Mouse (Mus musculus): ENCODE measurements at regions not wholly inside any gene's neighbourhood (a gene's known extent, or its start where the extent isn't known, plus 50 kb on each side); places are given as distances from the start of the nearest gene placed in this dataset.

DNA sequence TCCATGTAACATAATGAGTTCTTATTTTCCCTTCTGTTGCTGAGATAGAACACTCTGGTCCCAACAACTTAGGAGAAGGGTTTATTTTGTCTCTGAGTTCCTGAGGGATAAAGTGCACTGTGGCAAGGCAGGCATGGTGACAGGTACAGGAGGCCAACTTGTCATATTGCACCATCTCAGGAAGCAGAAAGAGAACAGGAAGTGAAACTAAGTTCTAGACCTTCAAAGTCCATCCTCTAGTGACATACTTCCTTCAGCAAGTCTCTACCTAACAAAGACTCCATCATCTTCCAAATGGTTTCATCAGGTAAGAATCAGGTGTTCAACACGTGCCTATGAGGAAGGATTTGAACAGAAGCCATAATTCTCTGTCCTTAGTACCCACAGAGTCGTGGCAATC is 266.1 kb upstream of the Mtpn start:
- 89% methylated on average over 2 of the region's 2 CpGs for WGBS
- H3K4me1 ChIP-seq: no peaks in the 10 kb centered on the region
- ATAC-seq (replicated peaks; ENCODE audit: low FRiP score): no peak
- H3K4me3 ChIP-seq (replicated peaks): no peak overlapping the region
- no peaks in the 10 kb centered on the region for H3K9me3 ChIP-seq (replicated peaks)
- no peak overlapping the region for H3K9ac ChIP-seq
- no peaks in the 10 kb centered on the region for H3K27me3 ChIP-seq
- no peak overlapping the region for H3K4me2 ChIP-seq
- H3K27ac ChIP-seq: no peak overlapping the region
- H3K36me3 ChIP-seq: no peaks in the 10 kb centered on the region

DNA sequence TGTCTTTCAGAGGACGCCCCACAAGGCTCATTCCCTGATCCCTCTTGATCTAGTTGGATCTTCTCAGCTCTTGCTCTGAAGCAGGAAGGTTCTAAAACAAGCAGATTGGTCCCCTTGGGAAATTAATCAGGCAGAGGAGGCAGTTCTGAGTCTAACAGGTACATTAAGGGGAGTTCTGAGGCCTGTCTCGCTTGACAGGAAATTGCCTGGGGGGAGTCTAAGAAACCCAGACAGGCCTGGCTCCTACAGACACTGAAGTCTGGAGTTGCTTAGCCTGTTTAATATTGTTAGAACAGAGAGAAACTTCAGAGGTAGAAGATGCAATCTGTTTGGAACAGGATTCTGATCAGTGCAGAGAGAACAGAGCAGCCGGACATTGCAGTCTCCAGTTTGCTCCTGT is 264.4 kb upstream of the Mtpn start:
- Histone ChIP-seq H3K4me1 (no peaks in the 10 kb centered on the region), H3K27me3 (no peaks in the 10 kb centered on the region), H3K9me3 (replicated peaks) (no peaks in the 10 kb centered on the region), H3K36me3 (no peaks in the 10 kb centered on the region), H3K9ac (no peak overlapping the region), H3K27ac (no peak overlapping the region), H3K4me3 (replicated peaks) (no peak overlapping the region), H3K4me2 (no peak overlapping the region)
- 59% methylated on average over 3 of the region's 3 CpGs for WGBS
- ATAC-seq (replicated peaks; ENCODE audit: low FRiP score): no peak

GRCm38 (mm10) chr6:35779706-35780105 is 240.0 kb upstream of the Mtpn start:
- no peak overlapping the region for H3K27ac ChIP-seq
- no peaks in the 10 kb centered on the region for H3K27me3 ChIP-seq
- no peak overlapping the region for H3K9ac ChIP-seq
- 98% methylated on average over 1 of the region's 1 CpGs for WGBS
- no peak overlapping the region for H3K4me2 ChIP-seq
- no peaks in the 10 kb centered on the region for H3K4me1 ChIP-seq
- no peak overlapping the region for H3K4me3 ChIP-seq (replicated peaks)
- H3K9me3 ChIP-seq (replicated peaks): no peaks in the 10 kb centered on the region
- ATAC-seq (replicated peaks; ENCODE audit: low FRiP score): no peak
- H3K36me3 ChIP-seq: no peaks in the 10 kb centered on the region

GRCm38 (mm10) chr6:35770907-35771306 is 231.2 kb upstream of the Mtpn start:
- Histone ChIP-seq H3K4me3 (replicated peaks) (no peak overlapping the region), H3K9me3 (replicated peaks) (no peaks in the 10 kb centered on the region), H3K9ac (no peak overlapping the region), H3K36me3 (no peaks in the 10 kb centered on the region), H3K27me3 (no peaks in the 10 kb centered on the region), H3K4me2 (no peak overlapping the region), H3K4me1 (no peaks in the 10 kb centered on the region), H3K27ac (no peak overlapping the region)
- ATAC-seq (replicated peaks; ENCODE audit: low FRiP score): no peak
- 93% methylated on average over 3 of the region's 3 CpGs for WGBS

DNA sequence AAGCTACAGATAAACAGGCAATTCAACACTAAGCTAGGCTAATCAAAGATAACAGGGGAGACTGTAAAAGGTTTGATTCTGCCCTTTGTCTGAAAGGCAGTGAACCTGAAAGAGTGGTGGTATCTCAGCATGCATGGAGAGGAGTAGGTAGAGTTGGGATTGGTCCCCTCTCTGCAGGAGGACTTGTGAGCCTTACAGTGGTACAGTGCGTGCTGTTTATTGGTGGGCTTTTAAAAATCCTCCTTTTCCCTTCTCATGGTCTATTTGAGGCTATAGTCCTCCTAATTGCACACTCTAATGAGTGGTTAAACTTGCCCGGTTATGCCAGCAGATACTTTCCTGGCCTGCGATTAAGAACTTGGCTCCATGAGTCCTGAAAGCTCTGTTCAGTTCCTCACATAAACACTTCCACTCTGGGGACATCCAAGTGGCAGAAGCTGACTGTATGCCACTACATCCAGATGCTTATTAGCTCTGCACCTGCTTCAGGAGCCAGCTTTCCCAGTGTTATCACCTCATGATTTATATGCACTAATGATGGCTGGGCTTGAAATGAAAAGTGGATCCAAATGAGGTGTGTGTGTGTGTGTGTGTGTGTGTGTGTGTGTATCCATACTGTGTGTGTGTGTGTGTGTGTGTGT is 220.0 kb upstream of the Mtpn start:
- Histone ChIP-seq H3K4me3 (replicated peaks) (no peak overlapping the region), H3K4me1 (no peaks in the 10 kb centered on the region), H3K36me3 (no peaks in the 10 kb centered on the region), H3K9me3 (replicated peaks) (no peaks in the 10 kb centered on the region), H3K27ac (no peak overlapping the region), H3K4me2 (no peak overlapping the region), H3K27me3 (no peaks in the 10 kb centered on the region), H3K9ac (no peak overlapping the region)
- WGBS: 75% methylated on average over 3 of the region's 3 CpGs
- no peak for ATAC-seq (replicated peaks; ENCODE audit: low FRiP score)

- no peak overlapping the region for H3K27ac ChIP-seq
- WGBS: 27% methylated on average over 1 of the region's 1 CpGs
- no peaks in the 10 kb centered on the region for H3K4me1 ChIP-seq
- H3K9ac ChIP-seq: no peak overlapping the region
- H3K4me3 ChIP-seq (replicated peaks): no peak overlapping the region
- no peaks in the 10 kb centered on the region for H3K9me3 ChIP-seq (replicated peaks)
- H3K4me2 ChIP-seq: no peak overlapping the region
- no peaks in the 10 kb centered on the region for H3K36me3 ChIP-seq
- H3K27me3 ChIP-seq: no peaks in the 10 kb centered on the region
- ATAC-seq (replicated peaks; ENCODE audit: low FRiP score): no peak
Observed at GRCm38 (mm10) chr6:35746034-35746433, 206.3 kb upstream of the Mtpn start.

- no peaks in the 10 kb centered on the region for H3K27me3 ChIP-seq
- no peak overlapping the region for H3K4me2 ChIP-seq
- H3K4me1 ChIP-seq: 0 out of 2 replicates have a peak, but pooled peaks cover 2% of the 10 kb centered on the region
- no peaks in the 10 kb centered on the region for H3K36me3 ChIP-seq
- H3K9ac ChIP-seq: no peak overlapping the region
- H3K27ac ChIP-seq: no peak overlapping the region
- 79% methylated on average over 3 of the region's 3 CpGs for WGBS
- ATAC-seq (replicated peaks; ENCODE audit: low FRiP score): no peak
- H3K9me3 ChIP-seq (replicated peaks): no peaks in the 10 kb centered on the region
- no peak overlapping the region for H3K4me3 ChIP-seq (replicated peaks)
Observed at GRCm38 (mm10) chr6:35705587-35705986, 165.9 kb upstream of the Mtpn start.

DNA sequence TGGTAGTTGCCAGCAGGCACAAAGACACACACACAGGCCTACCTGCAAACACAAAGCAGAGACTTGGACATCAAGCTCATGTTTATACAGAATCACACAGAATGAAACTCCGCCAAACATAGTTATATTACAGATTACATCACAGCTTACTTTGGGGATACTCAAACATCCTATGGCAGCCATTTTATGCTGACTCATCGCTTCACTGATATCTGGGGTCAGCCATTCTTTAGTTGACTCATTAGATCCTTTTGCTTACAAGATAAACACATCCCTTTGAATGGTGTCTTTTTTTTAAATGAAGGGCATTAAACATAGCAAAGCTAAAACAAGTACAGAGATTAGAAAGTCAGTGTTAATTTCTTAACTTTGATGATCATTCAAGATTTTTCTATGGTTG is 127.4 kb upstream of the Mtpn start:
- H3K9ac ChIP-seq: no peak overlapping the region
- H3K27ac ChIP-seq: no peak overlapping the region
- no peak for ATAC-seq (replicated peaks; ENCODE audit: low FRiP score)
- 87% methylated on average over 2 of the region's 2 CpGs for WGBS
- H3K27me3 ChIP-seq: no peaks in the 10 kb centered on the region
- H3K4me2 ChIP-seq: no peak overlapping the region
- no peaks in the 10 kb centered on the region for H3K36me3 ChIP-seq
- H3K4me3 ChIP-seq (replicated peaks): no peak overlapping the region
- H3K4me1 ChIP-seq: no peaks in the 10 kb centered on the region
- no peaks in the 10 kb centered on the region for H3K9me3 ChIP-seq (replicated peaks)

GRCm38 (mm10) chr6:35651401-35651800 is 111.7 kb upstream of the Mtpn start:
- H3K4me1 ChIP-seq: no peaks in the 10 kb centered on the region
- ATAC-seq (replicated peaks; ENCODE audit: low FRiP score): no peak
- no peak overlapping the region for H3K27ac ChIP-seq
- H3K9me3 ChIP-seq (replicated peaks): no peaks in the 10 kb centered on the region
- no peaks in the 10 kb centered on the region for H3K36me3 ChIP-seq
- no peak overlapping the region for H3K4me2 ChIP-seq
- H3K9ac ChIP-seq: no peak overlapping the region
- 46% methylated on average over 4 of the region's 4 CpGs for WGBS
- H3K4me3 ChIP-seq (replicated peaks): no peak overlapping the region
- H3K27me3 ChIP-seq: no peaks in the 10 kb centered on the region

GRCm38 (mm10) chr6:35645210-35645609 is 105.5 kb upstream of the Mtpn start:
- WGBS: 93% methylated on average over 7 of the region's 7 CpGs

GRCm38 (mm10) chr6:35640672-35641071 is 101.0 kb upstream of the Mtpn start:
- Histone ChIP-seq H3K4me3 (replicated peaks) (no peak overlapping the region), H3K9ac (no peak overlapping the region), H3K4me2 (no peak overlapping the region), H3K4me1 (no peaks in the 10 kb centered on the region), H3K27ac (no peak overlapping the region), H3K36me3 (no peaks in the 10 kb centered on the region), H3K9me3 (replicated peaks) (no peaks in the 10 kb centered on the region), H3K27me3 (peaks cover 4% of the 10 kb centered on the region; the same call in 1 of the 2 replicates)
- peak; percentile 56; the same call in 1 of the 2 replicates for ATAC-seq (replicated peaks; ENCODE audit: low FRiP score)

More at GRCm38 (mm10) chr6:35645210-35645609, 105.5 kb upstream of the Mtpn start:
- Histone ChIP-seq H3K36me3 (no peaks in the 10 kb centered on the region), H3K9ac (no peak overlapping the region), H3K27ac (no peak overlapping the region), H3K4me1 (no peaks in the 10 kb centered on the region), H3K4me2 (no peak overlapping the region), H3K27me3 (peaks cover 4% of the 10 kb centered on the region; the same call in 1 of the 2 replicates), H3K9me3 (replicated peaks) (no peaks in the 10 kb centered on the region), H3K4me3 (replicated peaks) (no peak overlapping the region)
- no peak for ATAC-seq (replicated peaks; ENCODE audit: low FRiP score)

DNA sequence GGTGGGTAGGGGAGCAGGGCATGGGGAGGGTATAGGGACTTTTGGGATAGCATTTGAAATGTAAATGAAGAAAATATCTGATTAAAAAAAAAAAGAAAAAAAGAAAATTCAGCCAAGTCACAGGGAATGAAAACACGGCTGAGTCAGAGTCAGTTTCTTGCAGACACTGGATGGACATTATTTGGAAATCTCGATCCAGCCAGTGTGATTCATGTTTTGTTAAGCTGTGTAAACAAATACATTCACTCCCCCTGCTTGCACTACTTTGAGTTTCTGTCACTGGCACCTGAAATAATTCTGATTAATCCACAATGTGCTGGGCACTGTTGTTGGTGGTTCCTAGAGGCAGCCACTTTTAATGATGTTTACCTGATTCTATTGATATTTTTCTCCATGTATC is 68.6 kb upstream of the Mtpn start:
- H3K4me1 ChIP-seq: no peaks in the 10 kb centered on the region
- no peak overlapping the region for H3K9ac ChIP-seq
- 31% methylated on average over 2 of the region's 2 CpGs for WGBS
- H3K36me3 ChIP-seq: no peaks in the 10 kb centered on the region
- no peak for ATAC-seq (replicated peaks; ENCODE audit: low FRiP score)
- no peaks in the 10 kb centered on the region for H3K27me3 ChIP-seq
- no peak overlapping the region for H3K4me2 ChIP-seq
- no peak overlapping the region for H3K4me3 ChIP-seq (replicated peaks)
- H3K9me3 ChIP-seq (replicated peaks): no peaks in the 10 kb centered on the region
- no peak overlapping the region for H3K27ac ChIP-seq

- Histone ChIP-seq H3K9ac (no peak overlapping the region), H3K9me3 (replicated peaks) (no peaks in the 10 kb centered on the region), H3K4me2 (no peak overlapping the region), H3K36me3 (no peaks in the 10 kb centered on the region), H3K27me3 (no peaks in the 10 kb centered on the region), H3K4me1 (0 out of 2 replicates have a peak, but pooled peaks cover 3% of the 10 kb centered on the region), H3K27ac (no peak overlapping the region), H3K4me3 (replicated peaks) (no peak overlapping the region)
- 63% methylated on average over 3 of the region's 3 CpGs for WGBS
- ATAC-seq (replicated peaks; ENCODE audit: low FRiP score): no peak
Observed at GRCm38 (mm10) chr6:35605100-35605499, 65.4 kb upstream of the Mtpn start.

Measured in kidney, embryonic 15.5 days (tissue).